Mouse (Mus musculus): ENCODE data around the gene Adgrg2. TPM values are rescaled to one million over a fixed set of nuclear protein-coding genes. Genes with fewer than 3 reads are reported as not detected.

Adgrg2 gene
- polyA plus RNA-seq, 1 experiment: 0.61 TPM

DNA sequence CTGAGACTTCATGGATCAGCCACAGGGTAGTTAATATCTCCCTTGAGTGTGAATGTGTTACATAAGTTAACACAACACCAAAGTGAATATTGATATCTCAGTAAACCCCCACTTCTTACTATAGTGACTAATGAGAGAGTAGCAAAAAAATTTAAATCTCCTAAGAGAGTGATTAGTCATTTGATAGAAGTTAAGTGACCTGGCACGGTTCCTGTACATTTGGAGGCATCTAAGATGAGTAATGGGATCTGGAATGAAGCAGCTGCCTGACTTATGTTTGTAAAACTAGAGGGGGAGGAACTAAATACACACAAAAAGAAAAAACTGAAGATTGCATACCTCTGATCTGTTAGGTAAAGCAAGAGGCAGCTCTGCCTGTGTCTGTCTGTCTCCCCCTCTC, 118.6 kb downstream of the Adgrg2 start:
- H3K27ac ChIP-seq (ENCODE audit: insufficient read depth, low read length): no peak overlapping the region
- no peak overlapping the region for H3K4me3 ChIP-seq (ENCODE audit: low read depth, low read length)
- H3K9me3 ChIP-seq (replicated peaks; ENCODE audit: control insufficient read depth, insufficient read depth, low read length, poor library complexity, severe bottlenecking): no peaks in the 10 kb centered on the region
- no peaks in the 10 kb centered on the region for H3K27me3 ChIP-seq (ENCODE audit: control insufficient read depth, insufficient read depth, low read length, poor library complexity, severe bottlenecking)
- no peak overlapping the region for H3K9ac ChIP-seq (ENCODE audit: low read depth, poor library complexity, severe bottlenecking)
- H3K4me1 ChIP-seq (ENCODE audit: control insufficient read depth, insufficient read depth, low read length): no peaks in the 10 kb centered on the region
- TF ChIP-seq CTCF (IDR thresholded peaks at IDR 0.05; ENCODE audit: low read depth, low read length) (no peak), EP300 (IDR thresholded peaks at IDR 0.05; ENCODE audit: insufficient read depth, low read depth, low read length) (no peak), POLR2A (IDR thresholded peaks at IDR 0.05; ENCODE audit: insufficient read depth, low read length) (no peak)
- H3K36me3 ChIP-seq (ENCODE audit: control insufficient read depth, insufficient read depth, low read length, poor library complexity, severe bottlenecking): no peaks in the 10 kb centered on the region

DNA sequence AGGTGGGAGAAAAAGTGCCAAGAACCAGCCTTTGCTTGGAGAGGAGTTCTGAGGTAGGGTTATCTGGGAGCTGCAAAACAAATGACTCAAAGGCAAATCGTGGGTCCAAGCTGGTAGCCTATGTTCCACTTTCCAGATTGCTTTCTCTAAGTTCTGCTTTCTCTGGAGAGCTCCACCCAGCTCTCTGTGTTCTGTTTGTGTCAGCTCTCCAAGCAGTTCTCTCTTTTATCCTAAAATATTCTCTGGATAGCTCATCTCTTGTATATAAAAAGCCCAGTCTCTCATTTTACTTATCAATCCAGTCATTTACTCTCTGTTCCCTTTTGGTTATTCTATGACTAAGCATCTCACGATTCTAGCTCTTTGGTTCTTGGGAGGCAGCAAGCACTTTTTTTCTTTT, 119.7 kb downstream of the Adgrg2 start:
- no peak for TF ChIP-seq CTCF (IDR thresholded peaks at IDR 0.05; ENCODE audit: low read depth, low read length)
- no peak for TF ChIP-seq POLR2A (IDR thresholded peaks at IDR 0.05; ENCODE audit: insufficient read depth, low read length)
- TF ChIP-seq EP300 (IDR thresholded peaks at IDR 0.05; ENCODE audit: insufficient read depth, low read depth, low read length): no peak
- no peak overlapping the region for H3K27ac ChIP-seq (ENCODE audit: insufficient read depth, low read length)
- no peaks in the 10 kb centered on the region for H3K27me3 ChIP-seq (ENCODE audit: control insufficient read depth, insufficient read depth, low read length, poor library complexity, severe bottlenecking)
- H3K9me3 ChIP-seq (replicated peaks; ENCODE audit: control insufficient read depth, insufficient read depth, low read length, poor library complexity, severe bottlenecking): no peaks in the 10 kb centered on the region
- H3K4me1 ChIP-seq (ENCODE audit: control insufficient read depth, insufficient read depth, low read length): no peaks in the 10 kb centered on the region
- no peak overlapping the region for H3K9ac ChIP-seq (ENCODE audit: low read depth, poor library complexity, severe bottlenecking)
- H3K36me3 ChIP-seq (ENCODE audit: control insufficient read depth, insufficient read depth, low read length, poor library complexity, severe bottlenecking): no peaks in the 10 kb centered on the region
- H3K4me3 ChIP-seq (ENCODE audit: low read depth, low read length): no peak overlapping the region

DNA sequence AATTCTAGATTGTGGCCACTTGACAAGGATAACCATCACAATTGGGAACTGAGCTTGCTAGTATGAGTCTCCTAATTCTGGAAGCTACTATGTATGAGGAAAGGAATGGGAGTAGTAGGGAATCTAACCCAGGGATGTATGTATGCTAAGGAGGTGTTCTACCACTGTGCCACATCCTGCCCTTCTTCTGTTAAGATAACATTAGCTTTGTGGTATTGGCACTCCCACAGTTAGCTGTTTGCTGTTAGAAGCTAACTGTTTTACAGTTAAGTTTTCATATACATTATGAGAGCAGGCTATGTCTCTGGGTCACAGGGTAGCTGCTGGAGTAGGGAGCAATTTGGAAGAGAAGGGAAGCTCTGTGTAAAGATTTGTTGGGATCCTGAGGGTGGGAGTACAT, 125.5 kb downstream of the Adgrg2 start:
- no peaks in the 10 kb centered on the region for H3K9me3 ChIP-seq (replicated peaks; ENCODE audit: control insufficient read depth, insufficient read depth, low read length, poor library complexity, severe bottlenecking)
- no peak overlapping the region for H3K27ac ChIP-seq (ENCODE audit: insufficient read depth, low read length)
- no peak overlapping the region for H3K9ac ChIP-seq (ENCODE audit: low read depth, poor library complexity, severe bottlenecking)
- no peak overlapping the region for H3K4me3 ChIP-seq (ENCODE audit: low read depth, low read length)
- no peaks in the 10 kb centered on the region for H3K4me1 ChIP-seq (ENCODE audit: control insufficient read depth, insufficient read depth, low read length)
- no peaks in the 10 kb centered on the region for H3K27me3 ChIP-seq (ENCODE audit: control insufficient read depth, insufficient read depth, low read length, poor library complexity, severe bottlenecking)
- TF ChIP-seq CTCF (IDR thresholded peaks at IDR 0.05; ENCODE audit: low read depth, low read length) (no peak), POLR2A (IDR thresholded peaks at IDR 0.05; ENCODE audit: insufficient read depth, low read length) (no peak), EP300 (IDR thresholded peaks at IDR 0.05; ENCODE audit: insufficient read depth, low read depth, low read length) (no peak)
- no peaks in the 10 kb centered on the region for H3K36me3 ChIP-seq (ENCODE audit: control insufficient read depth, insufficient read depth, low read length, poor library complexity, severe bottlenecking)

- Histone ChIP-seq H3K27ac (ENCODE audit: insufficient read depth, low read length) (no peak overlapping the region), H3K36me3 (ENCODE audit: control insufficient read depth, insufficient read depth, low read length, poor library complexity, severe bottlenecking) (no peaks in the 10 kb centered on the region), H3K4me1 (ENCODE audit: control insufficient read depth, insufficient read depth, low read length) (no peaks in the 10 kb centered on the region), H3K27me3 (ENCODE audit: control insufficient read depth, insufficient read depth, low read length, poor library complexity, severe bottlenecking) (no peaks in the 10 kb centered on the region), H3K9ac (ENCODE audit: low read depth, poor library complexity, severe bottlenecking) (no peak overlapping the region), H3K4me3 (ENCODE audit: low read depth, low read length) (no peak overlapping the region), H3K9me3 (replicated peaks; ENCODE audit: control insufficient read depth, insufficient read depth, low read length, poor library complexity, severe bottlenecking) (no peaks in the 10 kb centered on the region)
- TF ChIP-seq EP300 (IDR thresholded peaks at IDR 0.05; ENCODE audit: insufficient read depth, low read depth, low read length) (no peak), POLR2A (IDR thresholded peaks at IDR 0.05; ENCODE audit: insufficient read depth, low read length) (no peak), CTCF (IDR thresholded peaks at IDR 0.05; ENCODE audit: low read depth, low read length) (no peak)
Observed at GRCm38 (mm10) chrX:160542772-160543171, 152.3 kb downstream of the Adgrg2 start.

Other genes starting within 250 kb of the Adgrg2 start
- 30.7 and 31.4 TPM in 2 replicates for gene Phka2, start 111.5 kb downstream of the Adgrg2 start, polyA plus RNA-seq (2011; ENCODE audit: insufficient read depth, insufficient read length, low read depth, missing spikeins)

All from ES-Bruce4 (cell line).